Mouse (Mus musculus) lung, embryonic 15.5 days (tissue): ENCODE measurements around the gene Foxf1. TPM values are rescaled to one million over a fixed set of nuclear protein-coding genes. Genes with fewer than 3 reads are reported as not detected.

Source experiments
- ATAC-seq: fragments of 200-750 bp; cut with Nextera tagmentation; 2 replicates; pipeline ENCODE4 v1.8.0; 2017; ENCODE audit warnings: moderate number of reproducible peaks, borderline replicate concordance; ENCODE audit not compliant: low FRiP score, low TSS enrichment; ENCODE audit errors: extremely low read depth
- H3K27ac ChIP-seq: fragments of 300-500 bp; sonication (generic); 2 replicates; pipeline ENCODE4 v1.5.1; 2015; ENCODE audit warnings: moderate library complexity, mild to moderate bottlenecking, inconsistent platforms
- H3K27me3 ChIP-seq: fragments of 300-500 bp; sonication (generic); 2 replicates; pipeline ENCODE4 v1.6.1; 2015; ENCODE audit warnings: inconsistent platforms
- H3K36me3 ChIP-seq: fragments of 300-500 bp; sonication (generic); 2 replicates; pipeline ENCODE4 v1.6.1; 2015; ENCODE audit warnings: inconsistent platforms
- H3K4me1 ChIP-seq: fragments of 300-500 bp; sonication (generic); 2 replicates; pipeline ENCODE4 v1.6.1; 2015; ENCODE audit warnings: inconsistent platforms
- H3K4me2 ChIP-seq: fragments of 300-500 bp; sonication (generic); 2 replicates; pipeline ENCODE4 v1.6.1; 2015; ENCODE audit warnings: inconsistent platforms, mild to moderate bottlenecking, moderate library complexity
- H3K4me3 ChIP-seq: fragments of 300-500 bp; sonication (generic); 2 replicates; pipeline ENCODE4 v1.5.1; 2015; ENCODE audit warnings: mild to moderate bottlenecking, inconsistent platforms
- H3K9ac ChIP-seq: fragments of 300-500 bp; sonication (generic); 2 replicates; pipeline ENCODE4 v1.6.1; 2015; ENCODE audit warnings: inconsistent platforms
- H3K9me3 ChIP-seq: fragments of 300-500 bp; sonication (generic); 2 replicates; pipeline ENCODE4 v1.6.1; 2016; ENCODE audit warnings: inconsistent platforms
- WGBS: fragments of 180-500 bp; shearing (Covaris S2); methylation state at CpG from one replicate; pipeline ENCODE4 v1.1.7; 2015; 5-methylcytosine and 5-hydroxymethylcytosine counted together
- polyA plus RNA-seq: library from polyadenylated mRNA; unstranded; fragments of >200 nt; fragmentation: Nextera tagmentation; extraction: Ambion mirVana; gene quantifications from 2 replicates; pipeline ENCODE4 v1.2.1, GENCODE M21; 2015

Gene Foxf1
- polyA plus RNA-seq, 1 experiment from 2014 or later: 151 TPM

GRCm38 (mm10) chr8:121126191-121126590, 42.0 kb downstream of the Foxf1 start:
- WGBS: 6% methylated on average over 6 of the region's 6 CpGs
- peak overlapping the region; percentile 62; the same call in 1 of the 2 replicates for H3K27ac ChIP-seq

GRCm38 (mm10) chr8:121126694-121127093, 42.5 kb downstream of the Foxf1 start:
- Histone ChIP-seq H3K4me1 (peaks cover 41% of the 10 kb centered on the region), H3K27me3 (peaks cover 97% of the 10 kb centered on the region), H3K9me3 (no peaks in the 10 kb centered on the region), H3K9ac (no peak overlapping the region), H3K4me3 (no peak overlapping the region), H3K4me2 (peak overlapping the region; percentile 68), H3K36me3 (no peaks in the 10 kb centered on the region), H3K27ac (peak overlapping the region; percentile 43; the same call in 1 of the 2 replicates)
- 2% methylated on average over 6 of the region's 6 CpGs for WGBS
- ATAC-seq: peak; percentile 8; the same call in 1 of the 2 replicates

More at GRCm38 (mm10) chr8:121126191-121126590, 42.0 kb downstream of the Foxf1 start:
- H3K9ac ChIP-seq: no peak overlapping the region
- H3K9me3 ChIP-seq: no peaks in the 10 kb centered on the region
- no peaks in the 10 kb centered on the region for H3K36me3 ChIP-seq
- H3K4me2 ChIP-seq: peak overlapping the region; percentile 68
- H3K4me3 ChIP-seq: peak overlapping the region; percentile 37
- no peak for ATAC-seq
- H3K4me1 ChIP-seq: peaks cover 41% of the 10 kb centered on the region
- peaks cover 98% of the 10 kb centered on the region for H3K27me3 ChIP-seq

- H3K9me3 ChIP-seq: no peaks in the 10 kb centered on the region
- no peaks in the 10 kb centered on the region for H3K36me3 ChIP-seq
- 3% methylated on average over 11 of the region's 11 CpGs for WGBS
- peak overlapping the region; percentile 43; the same call in 1 of the 2 replicates for H3K27ac ChIP-seq
- H3K27me3 ChIP-seq: peaks cover 97% of the 10 kb centered on the region
- peak overlapping the region; percentile 68 for H3K4me2 ChIP-seq
- peak overlapping the region; percentile 43 for H3K4me3 ChIP-seq
- peak; percentile 73 for ATAC-seq
- H3K9ac ChIP-seq: no peak overlapping the region
- H3K4me1 ChIP-seq: peaks cover 41% of the 10 kb centered on the region
Measured at GRCm38 (mm10) chr8:121127291-121127701, 43.1 kb downstream of the Foxf1 start.

GRCm38 (mm10) chr8:121127756-121128375, 43.7 kb downstream of the Foxf1 start, which contains the start of gene Foxl1:
Foxl1 (plus strand) TSS chr8:121127940.
- H3K27me3 ChIP-seq: peaks cover 92% of the 10 kb centered on the region
- H3K9me3 ChIP-seq: no peaks in the 10 kb centered on the region
- no peaks in the 10 kb centered on the region for H3K36me3 ChIP-seq
- under 1% methylated on average over 43 of the region's 43 CpGs for WGBS
- H3K27ac ChIP-seq: peak within 1 kb of the TSS; percentile 88
- peak within 1 kb of the TSS; percentile 43 for H3K4me3 ChIP-seq
- H3K4me2 ChIP-seq: peak within 1 kb of the TSS; percentile 68
- peaks cover 41% of the 10 kb centered on the region for H3K4me1 ChIP-seq
- ATAC-seq: 0 out of 2 replicates have a peak, but pooled peaks have one; percentile 35
- H3K9ac ChIP-seq: peak within 1 kb of the TSS; percentile 42

GRCm38 (mm10) chr8:121128531-121129264, 44.5 kb downstream of the Foxf1 start:
- 0 out of 2 replicates have a peak, but pooled peaks have one; percentile 1 for ATAC-seq
- 2% methylated on average over 55 of the region's 55 CpGs for WGBS
- H3K4me1 ChIP-seq: peaks cover 41% of the 10 kb centered on the region
- peak overlapping the region; percentile 42 for H3K9ac ChIP-seq
- H3K9me3 ChIP-seq: no peaks in the 10 kb centered on the region
- H3K27me3 ChIP-seq: peaks cover 84% of the 10 kb centered on the region
- H3K36me3 ChIP-seq: no peaks in the 10 kb centered on the region
- peak overlapping the region; percentile 88 for H3K27ac ChIP-seq
- peak overlapping the region; percentile 43 for H3K4me3 ChIP-seq
- peak overlapping the region; percentile 68 for H3K4me2 ChIP-seq

- Histone ChIP-seq H3K27me3 (peaks cover 77% of the 10 kb centered on the region), H3K9ac (0 out of 2 replicates have a peak overlapping the region, but pooled peaks have one; percentile 42), H3K27ac (no peak overlapping the region), H3K4me2 (peak overlapping the region; percentile 68), H3K4me1 (peaks cover 41% of the 10 kb centered on the region), H3K9me3 (no peaks in the 10 kb centered on the region), H3K4me3 (peak overlapping the region; percentile 43), H3K36me3 (no peaks in the 10 kb centered on the region)
- ATAC-seq: no peak
- 26% methylated on average over 16 of the region's 16 CpGs for WGBS
Measured at GRCm38 (mm10) chr8:121129265-121129940, 45.2 kb downstream of the Foxf1 start.

GRCm38 (mm10) chr8:121130522-121130921, 46.3 kb downstream of the Foxf1 start:
- peaks cover 38% of the 10 kb centered on the region for H3K4me1 ChIP-seq
- no peak for ATAC-seq
- 30% methylated on average over 5 of the region's 5 CpGs for WGBS
- H3K9ac ChIP-seq: no peak overlapping the region
- no peaks in the 10 kb centered on the region for H3K9me3 ChIP-seq
- H3K36me3 ChIP-seq: no peaks in the 10 kb centered on the region
- H3K27ac ChIP-seq: no peak overlapping the region
- peaks cover 67% of the 10 kb centered on the region for H3K27me3 ChIP-seq
- H3K4me2 ChIP-seq: peak overlapping the region; percentile 27
- no peak overlapping the region for H3K4me3 ChIP-seq

GRCm38 (mm10) chr8:121132961-121133513, 48.9 kb downstream of the Foxf1 start:
- no peak overlapping the region for H3K27ac ChIP-seq
- WGBS: 80% methylated on average over 5 of the region's 5 CpGs
- peaks cover 42% of the 10 kb centered on the region for H3K27me3 ChIP-seq
- H3K4me3 ChIP-seq: no peak overlapping the region
- peaks cover 14% of the 10 kb centered on the region for H3K4me1 ChIP-seq
- no peak overlapping the region for H3K9ac ChIP-seq
- peaks cover 5% of the 10 kb centered on the region; the same call in 1 of the 2 replicates for H3K9me3 ChIP-seq
- no peak for ATAC-seq
- H3K4me2 ChIP-seq: no peak overlapping the region
- 0 out of 2 replicates have a peak, but pooled peaks cover 3% of the 10 kb centered on the region for H3K36me3 ChIP-seq

- no peak overlapping the region for H3K27ac ChIP-seq
- no peak overlapping the region for H3K4me2 ChIP-seq
- peaks cover 4% of the 10 kb centered on the region for H3K4me1 ChIP-seq
- WGBS: 85% methylated on average over 10 of the region's 10 CpGs
- ATAC-seq: no peak
- H3K4me3 ChIP-seq: no peak overlapping the region
- 0 out of 2 replicates have a peak, but pooled peaks cover 3% of the 10 kb centered on the region for H3K36me3 ChIP-seq
- peaks cover 31% of the 10 kb centered on the region for H3K27me3 ChIP-seq
- peaks cover 5% of the 10 kb centered on the region; the same call in 1 of the 2 replicates for H3K9me3 ChIP-seq
- H3K9ac ChIP-seq: no peak overlapping the region
Measured at GRCm38 (mm10) chr8:121134102-121134501, 49.9 kb downstream of the Foxf1 start.

- Histone ChIP-seq H3K36me3 (0 out of 2 replicates have a peak, but pooled peaks cover 3% of the 10 kb centered on the region), H3K4me1 (peaks cover under 1% of the 10 kb centered on the region; the same call in 1 of the 2 replicates), H3K4me2 (no peak overlapping the region), H3K9me3 (peaks cover 5% of the 10 kb centered on the region; the same call in 1 of the 2 replicates), H3K27ac (no peak overlapping the region), H3K9ac (no peak overlapping the region), H3K4me3 (no peak overlapping the region), H3K27me3 (peaks cover 27% of the 10 kb centered on the region)
- no peak for ATAC-seq
- 86% methylated on average over 11 of the region's 11 CpGs for WGBS
Measured at GRCm38 (mm10) chr8:121134512-121134911, 50.3 kb downstream of the Foxf1 start.

- 94% methylated on average over 6 of the region's 6 CpGs for WGBS
Measured at GRCm38 (mm10) chr8:121136856-121137255, 52.7 kb downstream of the Foxf1 start.

More at GRCm38 (mm10) chr8:121136856-121137255, 52.7 kb downstream of the Foxf1 start:
- H3K4me2 ChIP-seq: no peak overlapping the region
- H3K36me3 ChIP-seq: 0 out of 2 replicates have a peak, but pooled peaks cover 3% of the 10 kb centered on the region
- no peaks in the 10 kb centered on the region; the same call in 1 of the 2 replicates for H3K4me1 ChIP-seq
- H3K9ac ChIP-seq: no peak overlapping the region
- H3K4me3 ChIP-seq: no peak overlapping the region
- H3K9me3 ChIP-seq: peaks cover 5% of the 10 kb centered on the region; the same call in 1 of the 2 replicates
- no peak overlapping the region for H3K27ac ChIP-seq
- no peak for ATAC-seq
- peaks cover 5% of the 10 kb centered on the region; the same call in 1 of the 2 replicates for H3K27me3 ChIP-seq
